Mouse (Mus musculus): ENCODE data around the gene Gm867. TPM values are rescaled to one million over a fixed set of nuclear protein-coding genes. Genes with fewer than 3 reads are reported as not detected.
A peak's percentile ranks its signal among the peaks of the same experiment; 100 is the strongest.

The Gm867 gene
- 3.9 and 4.5 TPM in 2 replicates for polyA plus RNA-seq (2012; rRNA removed)

GRCm38 (mm10) chr10:75940520-75940919 is at the start of gene Gm867:
Gene Gm867 (minus strand): TSS chr10:75940672.
- Histone ChIP-seq H3K27ac (ENCODE audit: insufficient read depth, low read length) (no peak within 1 kb of the TSS; the same call in 1 of the 2 replicates), H3K4me3 (ENCODE audit: extremely low read depth, insufficient read depth, insufficient read length) (no peak within 1 kb of the TSS), H3K27me3 (ENCODE audit: control insufficient read depth, insufficient read depth, low read length) (no peaks in the 10 kb centered on the region), H3K36me3 (ENCODE audit: control insufficient read depth, insufficient read depth, low read length) (no peaks in the 10 kb centered on the region), H3K4me1 (ENCODE audit: control insufficient read depth, insufficient read depth, insufficient read length) (peaks cover 7% of the 10 kb centered on the region; the same call in 1 of the 2 replicates)
- no peak for DNase-seq (ENCODE audit: low read depth in 1 of 2, low spot score in 2 of 2)
- WGBS: 92% methylated on average over 5 of the region's 5 CpGs
- no peak for TF ChIP-seq POLR2A (IDR thresholded peaks at IDR 0.05; ENCODE audit: low read depth, low read length)
- no peak for TF ChIP-seq CTCF (IDR thresholded peaks at IDR 0.05; ENCODE audit: extremely low read depth, insufficient read depth, insufficient read length, insufficient replicate concordance)

GRCm38 (mm10) chr10:75979432-75979831 is 39.0 kb upstream of the Gm867 start:
- 86% methylated on average over 3 of the region's 3 CpGs for WGBS
- Histone ChIP-seq H3K27ac (ENCODE audit: insufficient read depth, low read length) (no peak overlapping the region), H3K36me3 (ENCODE audit: control insufficient read depth, insufficient read depth, low read length) (no peaks in the 10 kb centered on the region), H3K4me3 (ENCODE audit: extremely low read depth, insufficient read depth, insufficient read length) (no peak overlapping the region), H3K4me1 (ENCODE audit: control insufficient read depth, insufficient read depth, insufficient read length) (peaks cover 7% of the 10 kb centered on the region), H3K27me3 (ENCODE audit: control insufficient read depth, insufficient read depth, low read length) (no peaks in the 10 kb centered on the region)
- no peak for DNase-seq (ENCODE audit: low read depth in 1 of 2, low spot score in 2 of 2)
- no peak for TF ChIP-seq CTCF (IDR thresholded peaks at IDR 0.05; ENCODE audit: extremely low read depth, insufficient read depth, insufficient read length, insufficient replicate concordance)
- TF ChIP-seq POLR2A (IDR thresholded peaks at IDR 0.05; ENCODE audit: low read depth, low read length): no peak

GRCm38 (mm10) chr10:75978835-75979157 is 38.3 kb upstream of the Gm867 start:
- TF ChIP-seq POLR2A (IDR thresholded peaks at IDR 0.05; ENCODE audit: low read depth, low read length) (no peak), CTCF (IDR thresholded peaks at IDR 0.05; ENCODE audit: extremely low read depth, insufficient read depth, insufficient read length, insufficient replicate concordance) (no peak)
- H3K27me3 ChIP-seq (ENCODE audit: control insufficient read depth, insufficient read depth, low read length): no peaks in the 10 kb centered on the region
- peaks cover 7% of the 10 kb centered on the region for H3K4me1 ChIP-seq (ENCODE audit: control insufficient read depth, insufficient read depth, insufficient read length)
- WGBS: 73% methylated on average over 5 of the region's 5 CpGs
- H3K36me3 ChIP-seq (ENCODE audit: control insufficient read depth, insufficient read depth, low read length): no peaks in the 10 kb centered on the region
- no peak for DNase-seq (ENCODE audit: low read depth in 1 of 2, low spot score in 2 of 2)
- no peak overlapping the region for H3K4me3 ChIP-seq (ENCODE audit: extremely low read depth, insufficient read depth, insufficient read length)
- H3K27ac ChIP-seq (ENCODE audit: insufficient read depth, low read length): no peak overlapping the region

GRCm38 (mm10) chr10:75978119-75978834 is 37.8 kb upstream of the Gm867 start:
- peak in 1 of 2 experiments; percentile 9 for DNase-seq (ENCODE audit: low read depth in 1 of 2, low spot score in 2 of 2)
- TF ChIP-seq CTCF (IDR thresholded peaks at IDR 0.05; ENCODE audit: extremely low read depth, insufficient read depth, insufficient read length, insufficient replicate concordance) (no peak), POLR2A (IDR thresholded peaks at IDR 0.05; ENCODE audit: low read depth, low read length) (no peak)
- no peaks in the 10 kb centered on the region for H3K27me3 ChIP-seq (ENCODE audit: control insufficient read depth, insufficient read depth, low read length)
- peaks cover 7% of the 10 kb centered on the region for H3K4me1 ChIP-seq (ENCODE audit: control insufficient read depth, insufficient read depth, insufficient read length)
- no peaks in the 10 kb centered on the region for H3K36me3 ChIP-seq (ENCODE audit: control insufficient read depth, insufficient read depth, low read length)
- H3K4me3 ChIP-seq (ENCODE audit: extremely low read depth, insufficient read depth, insufficient read length): no peak overlapping the region
- no peak overlapping the region for H3K27ac ChIP-seq (ENCODE audit: insufficient read depth, low read length)
- 16% methylated on average over 10 of the region's 10 CpGs for WGBS

- H3K4me3 ChIP-seq (ENCODE audit: extremely low read depth, insufficient read depth, insufficient read length): no peak overlapping the region
- no peaks in the 10 kb centered on the region for H3K36me3 ChIP-seq (ENCODE audit: control insufficient read depth, insufficient read depth, low read length)
- peaks cover 7% of the 10 kb centered on the region for H3K4me1 ChIP-seq (ENCODE audit: control insufficient read depth, insufficient read depth, insufficient read length)
- peak in 1 of 2 experiments; percentile 14 for DNase-seq (ENCODE audit: low read depth in 1 of 2, low spot score in 2 of 2)
- TF ChIP-seq POLR2A (IDR thresholded peaks at IDR 0.05; ENCODE audit: low read depth, low read length) (no peak), CTCF (IDR thresholded peaks at IDR 0.05; ENCODE audit: extremely low read depth, insufficient read depth, insufficient read length, insufficient replicate concordance) (no peak; the same call in 1 of the 2 replicates)
- H3K27ac ChIP-seq (ENCODE audit: insufficient read depth, low read length): no peak overlapping the region
- no peaks in the 10 kb centered on the region for H3K27me3 ChIP-seq (ENCODE audit: control insufficient read depth, insufficient read depth, low read length)
- 65% methylated on average over 5 of the region's 5 CpGs for WGBS
These were observed 34.7 kb upstream of the Gm867 start for GRCm38 (mm10) chr10:75975216-75975615.

- no peaks in the 10 kb centered on the region for H3K27me3 ChIP-seq (ENCODE audit: control insufficient read depth, insufficient read depth, low read length)
- H3K4me1 ChIP-seq (ENCODE audit: control insufficient read depth, insufficient read depth, insufficient read length): peaks cover 7% of the 10 kb centered on the region
- 93% methylated on average over 10 of the region's 10 CpGs for WGBS
- DNase-seq (ENCODE audit: low read depth in 1 of 2, low spot score in 2 of 2): no peak
- TF ChIP-seq CTCF (IDR thresholded peaks at IDR 0.05; ENCODE audit: extremely low read depth, insufficient read depth, insufficient read length, insufficient replicate concordance): no peak
- TF ChIP-seq POLR2A (IDR thresholded peaks at IDR 0.05; ENCODE audit: low read depth, low read length): no peak
- H3K27ac ChIP-seq (ENCODE audit: insufficient read depth, low read length): no peak overlapping the region
- H3K36me3 ChIP-seq (ENCODE audit: control insufficient read depth, insufficient read depth, low read length): no peaks in the 10 kb centered on the region
- H3K4me3 ChIP-seq (ENCODE audit: extremely low read depth, insufficient read depth, insufficient read length): no peak overlapping the region
These were observed 33.4 kb upstream of the Gm867 start for GRCm38 (mm10) chr10:75973846-75974245.

GRCm38 (mm10) chr10:75954381-75954811 is 13.9 kb upstream of the Gm867 start, which contains the start of gene Gm5134:
Gene Gm5134 (plus strand): TSS chr10:75954514.
- peak in 1 of 2 experiments; percentile 16 for DNase-seq (ENCODE audit: low read depth in 1 of 2, low spot score in 2 of 2)
- Histone ChIP-seq H3K4me1 (ENCODE audit: control insufficient read depth, insufficient read depth, insufficient read length) (peaks cover 3% of the 10 kb centered on the region; the same call in 1 of the 2 replicates), H3K36me3 (ENCODE audit: control insufficient read depth, insufficient read depth, low read length) (no peaks in the 10 kb centered on the region), H3K27ac (ENCODE audit: insufficient read depth, low read length) (no peak within 1 kb of the TSS), H3K27me3 (ENCODE audit: control insufficient read depth, insufficient read depth, low read length) (no peaks in the 10 kb centered on the region), H3K4me3 (ENCODE audit: extremely low read depth, insufficient read depth, insufficient read length) (peak within 1 kb of the TSS; percentile 58)
- TF ChIP-seq CTCF (IDR thresholded peaks at IDR 0.05; ENCODE audit: extremely low read depth, insufficient read depth, insufficient read length, insufficient replicate concordance) (no peak), POLR2A (IDR thresholded peaks at IDR 0.05; ENCODE audit: low read depth, low read length) (no peak)
- 26% methylated on average over 20 of the region's 20 CpGs for WGBS
